Mouse (Mus musculus) retina, embryonic 14.5 days (tissue): Measurements from ENCODE around the gene Drc3.
"Not testable (repeated sequence)": the region's sequence is repeated elsewhere in the genome, so short reads cannot be mapped to it uniquely, and the experiment has no call there.

Experiments used
- DNase-seq: peaks from one replicate; pipeline ENCODE4 v3.0.0-alpha.2; 2015; ENCODE audit warnings: low spot score

The Drc3 gene

GRCm38 (mm10) chr11:60396546-60396945, 43.4 kb downstream of the Drc3 start:
- no peak for DNase-seq

- no peak for DNase-seq
Measured at GRCm38 (mm10) chr11:60397172-60397571, 44.0 kb downstream of the Drc3 start.

- no peak for DNase-seq
Measured at GRCm38 (mm10) chr11:60406606-60407005, 53.5 kb downstream of the Drc3 start.

GRCm38 (mm10) chr11:60412173-60412572, 59.0 kb downstream of the Drc3 start:
- DNase-seq, result peak; percentile 93

- no peak for DNase-seq
Measured at GRCm38 (mm10) chr11:60412921-60413320, 59.8 kb downstream of the Drc3 start.

- DNase-seq, result no peak
Measured at GRCm38 (mm10) chr11:60416590-60416962, 63.4 kb downstream of the Drc3 start.

GRCm38 (mm10) chr11:60416963-60417716, 64.0 kb downstream of the Drc3 start, which contains the start of gene Gid4:
TSS of gene Gid4 (plus strand) at chr11:60417145.
- peak; percentile 99 for DNase-seq

- peak; percentile 47 for DNase-seq
Measured at GRCm38 (mm10) chr11:60417717-60418472, 64.8 kb downstream of the Drc3 start, which contains the start of gene Atpaf2. TSS of gene Atpaf2 (minus strand) at chr11:60418457.

GRCm38 (mm10) chr11:60418473-60418803, 65.3 kb downstream of the Drc3 start:
- DNase-seq, result peak; percentile 7

GRCm38 (mm10) chr11:60422046-60422668, 69.0 kb downstream of the Drc3 start:
- DNase-seq, result peak; percentile 38

- DNase-seq, result no peak
Measured at GRCm38 (mm10) chr11:60423006-60423405, 69.9 kb downstream of the Drc3 start.

GRCm38 (mm10) chr11:60426417-60426816, 73.3 kb downstream of the Drc3 start:
- no peak for DNase-seq

- no peak for DNase-seq
Measured at GRCm38 (mm10) chr11:60427628-60428027, 74.5 kb downstream of the Drc3 start.

GRCm38 (mm10) chr11:60433501-60433900, 80.4 kb downstream of the Drc3 start:
- no peak for DNase-seq

- no peak for DNase-seq
Measured at GRCm38 (mm10) chr11:60435133-60435532, 82.0 kb downstream of the Drc3 start.

GRCm38 (mm10) chr11:60436618-60437017, 83.5 kb downstream of the Drc3 start:
- no peak for DNase-seq

GRCm38 (mm10) chr11:60439621-60440020, 86.5 kb downstream of the Drc3 start:
- not testable (repeated sequence) for DNase-seq

GRCm38 (mm10) chr11:60440176-60440575, 87.0 kb downstream of the Drc3 start:
- DNase-seq, result no peak

- DNase-seq, result no peak
Measured at GRCm38 (mm10) chr11:60442896-60443295, 89.8 kb downstream of the Drc3 start.
